Mouse (Mus musculus): ENCODE results near the gene Sema4b. TPM values are rescaled to one million over a fixed set of nuclear protein-coding genes. Genes with fewer than 3 reads are reported as not detected.

Gene Sema4b
- polyA plus RNA-seq, 1 experiment from 2014 or later = 12.1 TPM

- Histone ChIP-seq H3K4me2 (ENCODE audit: low read depth) (peak within 1 kb of the TSS; percentile 91), H3K9me3 (ENCODE audit: control insufficient read depth, low read length) (no peaks in the 10 kb centered on the region), H3K27ac (ENCODE audit: low read depth, low read length) (0 out of 2 replicates have a peak within 1 kb of the TSS, but pooled peaks have one; percentile 49), H3K4me3 (ENCODE audit: low read depth, low read length) (peak within 1 kb of the TSS; percentile 87), H3K9ac (ENCODE audit: low read length) (peak within 1 kb of the TSS; percentile 78), H3K27me3 (ENCODE audit: control insufficient read depth, insufficient read depth, low read length) (no peaks in the 10 kb centered on the region), H3K4me1 (ENCODE audit: control insufficient read depth, insufficient read depth, low read length) (peaks cover 13% of the 10 kb centered on the region), H3K36me3 (ENCODE audit: control insufficient read depth, insufficient read depth, low read length) (peaks cover 16% of the 10 kb centered on the region)
- WGBS = 5% methylated on average over 21 of the region's 21 CpGs
- DNase-seq (ENCODE audit: low spot score) (peak; percentile 92), ATAC-seq (ENCODE audit: insufficient read depth, low FRiP score, low TSS enrichment) (peak; percentile 82)
Observed at GRCm38 (mm10) chr7:80268897-80269750, 82.5 kb downstream of the Sema4b start, which contains the start of gene Vps33b. Gene Vps33b, plus strand, starts transcription at chr7:80269649.

GRCm38 (mm10) chr7:80269751-80270255, 83.2 kb downstream of the Sema4b start:
- WGBS = under 1% methylated on average over 23 of the region's 23 CpGs
- Histone ChIP-seq H3K27ac (ENCODE audit: low read depth, low read length) (0 out of 2 replicates have a peak overlapping the region, but pooled peaks have one; percentile 49), H3K4me3 (ENCODE audit: low read depth, low read length) (peak overlapping the region; percentile 87), H3K9me3 (ENCODE audit: control insufficient read depth, low read length) (peaks cover 5% of the 10 kb centered on the region), H3K4me2 (ENCODE audit: low read depth) (peak overlapping the region; percentile 91), H3K27me3 (ENCODE audit: control insufficient read depth, insufficient read depth, low read length) (no peaks in the 10 kb centered on the region), H3K36me3 (ENCODE audit: control insufficient read depth, insufficient read depth, low read length) (peaks cover 21% of the 10 kb centered on the region), H3K9ac (ENCODE audit: low read length) (peak overlapping the region; percentile 78), H3K4me1 (ENCODE audit: control insufficient read depth, insufficient read depth, low read length) (peaks cover 13% of the 10 kb centered on the region)
- DNase-seq (ENCODE audit: low spot score) = no peak
- 0 out of 2 replicates have a peak, but pooled peaks have one; percentile 48 for ATAC-seq (ENCODE audit: insufficient read depth, low FRiP score, low TSS enrichment)

- H3K9ac ChIP-seq (ENCODE audit: low read length) = no peak overlapping the region
- H3K4me1 ChIP-seq (ENCODE audit: control insufficient read depth, insufficient read depth, low read length) = peaks cover 13% of the 10 kb centered on the region
- no peak for ATAC-seq (ENCODE audit: insufficient read depth, low FRiP score, low TSS enrichment)
- no peak overlapping the region for H3K4me2 ChIP-seq (ENCODE audit: low read depth)
- H3K27me3 ChIP-seq (ENCODE audit: control insufficient read depth, insufficient read depth, low read length) = no peaks in the 10 kb centered on the region
- WGBS = 92% methylated on average over 2 of the region's 2 CpGs
- no peak overlapping the region for H3K4me3 ChIP-seq (ENCODE audit: low read depth, low read length)
- H3K9me3 ChIP-seq (ENCODE audit: control insufficient read depth, low read length) = peaks cover 10% of the 10 kb centered on the region
- DNase-seq (ENCODE audit: low spot score) = no peak
- H3K36me3 ChIP-seq (ENCODE audit: control insufficient read depth, insufficient read depth, low read length) = peaks cover 29% of the 10 kb centered on the region
- H3K27ac ChIP-seq (ENCODE audit: low read depth, low read length) = no peak overlapping the region
Observed at GRCm38 (mm10) chr7:80273456-80273855, 86.8 kb downstream of the Sema4b start.

Other genes starting within 250 kb of the Sema4b start
- 21.9 and 24.8 TPM in 2 replicates for gene Zfp710, start 162.0 kb upstream of the Sema4b start, polyA plus RNA-seq (2014; fragmentation: Nextera tagmentation; extraction: Ambion mirVana)
- 371 and 381 TPM in 2 replicates for gene Idh2, start 71.4 kb upstream of the Sema4b start, polyA plus RNA-seq (2014; fragmentation: Nextera tagmentation; extraction: Ambion mirVana)
- gene Cib1, start 46.0 kb downstream of the Sema4b start, polyA plus RNA-seq (2014; fragmentation: Nextera tagmentation; extraction: Ambion mirVana) = 53.2 and 65.5 TPM in 2 replicates
- 4.5 and 4.9 TPM in 2 replicates for gene Gdpgp1, start 46.0 kb downstream of the Sema4b start, polyA plus RNA-seq (2014; fragmentation: Nextera tagmentation; extraction: Ambion mirVana)
- 1.3 and 2.1 TPM in 2 replicates for gene Ttll13, start 59.5 kb downstream of the Sema4b start, polyA plus RNA-seq (2014; fragmentation: Nextera tagmentation; extraction: Ambion mirVana)
- gene Ngrn, start 74.4 kb downstream of the Sema4b start, polyA plus RNA-seq (2014; fragmentation: Nextera tagmentation; extraction: Ambion mirVana) = 42.9 and 43.3 TPM in 2 replicates
- 15.1 and 15.8 TPM in 2 replicates for gene Vps33b, start 82.8 kb downstream of the Sema4b start, polyA plus RNA-seq (2014; fragmentation: Nextera tagmentation; extraction: Ambion mirVana)
- gene Prc1, start 107.6 kb downstream of the Sema4b start, polyA plus RNA-seq (2014; fragmentation: Nextera tagmentation; extraction: Ambion mirVana) = 179 and 183 TPM in 2 replicates
- 12.0 and 12.8 TPM in 2 replicates for gene Rccd1, start 137.6 kb downstream of the Sema4b start, polyA plus RNA-seq (2014; fragmentation: Nextera tagmentation; extraction: Ambion mirVana)
- gene Unc45a, start 154.2 kb downstream of the Sema4b start, polyA plus RNA-seq (2014; fragmentation: Nextera tagmentation; extraction: Ambion mirVana) = 36.2 and 36.8 TPM in 2 replicates
- gene Hddc3, start 156.3 kb downstream of the Sema4b start, polyA plus RNA-seq (2014; fragmentation: Nextera tagmentation; extraction: Ambion mirVana) = 22.1 and 26.3 TPM in 2 replicates
- 9.7 and 11.2 TPM in 2 replicates for gene Man2a2, start 184.5 kb downstream of the Sema4b start, polyA plus RNA-seq (2014; fragmentation: Nextera tagmentation; extraction: Ambion mirVana)
- gene Fes, start 201.1 kb downstream of the Sema4b start, polyA plus RNA-seq (2014; fragmentation: Nextera tagmentation; extraction: Ambion mirVana) = 7.1 and 7.7 TPM in 2 replicates
- 4.9 and 5.8 TPM in 2 replicates for gene Furin, start 218.6 kb downstream of the Sema4b start, polyA plus RNA-seq (2014; fragmentation: Nextera tagmentation; extraction: Ambion mirVana)

Data from neural tube, embryonic 11.5 days (tissue).